Mouse (Mus musculus) embryonic facial prominence, embryonic 15.5 days (tissue): Measurements from ENCODE around the gene Prrc2a. TPM values are rescaled to one million over a fixed set of nuclear protein-coding genes. Genes with fewer than 3 reads are reported as not detected.
A peak's percentile ranks its signal among the peaks of the same experiment; 100 is the strongest.

ENCODE experiments used
- ATAC-seq: fragments of 200-750 bp; cut with Nextera tagmentation; 2 replicates; pipeline ENCODE4 v1.8.0; 2017; ENCODE audit warnings: low read depth, moderate TSS enrichment; ENCODE audit not compliant: insufficient number of reproducible peaks, low FRiP score, low TSS enrichment
- H3K27ac ChIP-seq: fragments of 300-500 bp; sonication (generic); replicated peaks from 2 replicates; pipeline ENCODE4 v1.5.1; 2015; ENCODE audit warnings: mild to moderate bottlenecking, inconsistent platforms
- H3K27me3 ChIP-seq: fragments of 300-500 bp; sonication (generic); 2 replicates; pipeline ENCODE4 v1.6.1; 2015; ENCODE audit warnings: inconsistent platforms
- H3K36me3 ChIP-seq: fragments of 300-500 bp; sonication (generic); 2 replicates; pipeline ENCODE4 v1.6.1; 2015; ENCODE audit warnings: mild to moderate bottlenecking, inconsistent platforms
- H3K4me1 ChIP-seq: fragments of 300-500 bp; sonication (generic); 2 replicates; pipeline ENCODE4 v1.6.1; 2015; ENCODE audit warnings: inconsistent platforms
- H3K4me2 ChIP-seq: fragments of 300-500 bp; sonication (generic); replicated peaks from 2 replicates; pipeline ENCODE4 v1.6.1; 2015; ENCODE audit warnings: mild to moderate bottlenecking, inconsistent platforms
- H3K4me3 ChIP-seq: fragments of 300-500 bp; sonication (generic); replicated peaks from 2 replicates; pipeline ENCODE4 v1.5.1; 2015; ENCODE audit warnings: mild to moderate bottlenecking, inconsistent platforms
- H3K9ac ChIP-seq: fragments of 300-500 bp; sonication (generic); 2 replicates; pipeline ENCODE4 v1.6.1; 2015; ENCODE audit warnings: inconsistent platforms
- H3K9me3 ChIP-seq: fragments of 300-500 bp; sonication (generic); replicated peaks from 2 replicates; pipeline ENCODE4 v1.6.1; 2016; ENCODE audit warnings: inconsistent platforms
- WGBS: fragments of 180-500 bp; shearing (Covaris S2); methylation state at CpG from one replicate; pipeline ENCODE4 v1.1.7; 2015; 5-methylcytosine and 5-hydroxymethylcytosine counted together
- polyA plus RNA-seq: library from polyadenylated mRNA; unstranded; fragments of >200 nt; fragmentation: Nextera tagmentation; extraction: Ambion mirVana; gene quantifications from 2 replicates; pipeline ENCODE4 v1.2.1, GENCODE M21; 2015

Prrc2a gene
- polyA plus RNA-seq, 1 experiment from 2014 or later, result 198 TPM

DNA sequence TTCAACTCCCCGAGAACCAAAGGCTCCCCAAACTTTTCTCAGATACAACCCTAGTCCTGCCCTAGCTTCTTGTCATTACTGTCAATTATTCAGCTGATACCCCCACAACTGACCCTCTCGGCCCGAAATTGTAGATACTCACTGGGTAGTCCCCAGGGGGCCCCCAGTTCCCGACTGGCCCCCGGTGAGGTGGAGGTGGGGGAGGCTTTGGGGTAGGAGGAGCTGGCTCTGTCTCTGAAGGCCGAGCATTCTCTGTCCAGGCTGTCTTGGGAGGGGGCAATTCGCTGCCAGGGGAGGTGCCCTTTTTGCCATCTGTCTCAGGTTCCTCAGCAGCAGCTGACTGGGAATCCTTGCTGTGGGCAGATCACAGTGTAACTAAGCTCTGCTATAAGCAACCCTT is 5.1 kb downstream of the Prrc2a start:
- H3K9ac ChIP-seq, result no peak overlapping the region

DNA sequence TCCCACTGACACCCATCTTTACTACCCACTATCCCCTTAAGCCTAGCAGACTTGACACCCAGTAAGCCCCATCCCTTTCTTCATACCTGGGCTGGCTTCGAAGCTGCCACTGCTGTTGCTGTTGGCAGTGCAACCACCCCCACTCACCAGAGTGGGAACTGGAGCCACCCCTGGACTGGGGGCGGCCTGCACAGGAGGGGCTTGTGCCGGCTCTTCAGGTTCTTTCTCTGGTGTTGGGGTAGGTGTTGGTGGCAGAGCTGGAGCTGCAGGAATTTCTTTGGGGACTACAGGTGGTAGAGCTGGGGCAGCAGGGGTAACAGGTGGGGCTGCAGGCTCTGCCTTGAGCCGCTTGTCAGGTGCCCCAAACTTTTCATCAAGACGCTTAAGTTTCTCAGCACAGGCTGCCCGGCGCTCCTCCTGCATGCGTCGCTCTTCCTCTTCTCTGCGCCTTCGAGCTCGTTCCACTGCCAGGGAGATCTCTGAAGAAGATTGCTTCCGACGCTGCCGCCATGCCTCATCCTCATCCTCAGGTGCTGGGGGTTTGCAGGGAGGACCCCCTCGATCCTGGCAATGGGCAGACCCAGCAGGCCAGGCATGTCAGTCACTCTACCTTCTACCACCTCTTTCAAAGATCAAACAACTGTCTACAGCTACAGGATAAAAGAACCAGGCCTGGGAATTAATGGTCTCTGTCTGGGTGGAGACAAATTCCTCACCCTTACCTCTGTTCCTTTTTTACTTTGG is 5.7 kb downstream of the Prrc2a start:
- H3K9ac ChIP-seq, result no peak overlapping the region
- H3K36me3 ChIP-seq, result peaks cover 84% of the 10 kb centered on the region
- ATAC-seq, result no peak
- H3K4me3 ChIP-seq, result no peak overlapping the region
- H3K4me1 ChIP-seq, result peaks cover 32% of the 10 kb centered on the region
- H3K27me3 ChIP-seq, result no peaks in the 10 kb centered on the region
- no peak overlapping the region for H3K4me2 ChIP-seq
- no peak overlapping the region for H3K27ac ChIP-seq
- no peaks in the 10 kb centered on the region for H3K9me3 ChIP-seq
- WGBS, result 90% methylated on average over 16 of the region's 16 CpGs

More for the DNA sequence above, 5.1 kb downstream of the Prrc2a start:
- no peak overlapping the region for H3K4me3 ChIP-seq
- H3K4me2 ChIP-seq, result no peak overlapping the region
- no peak overlapping the region for H3K27ac ChIP-seq
- peaks cover 78% of the 10 kb centered on the region for H3K36me3 ChIP-seq
- no peaks in the 10 kb centered on the region for H3K27me3 ChIP-seq
- no peaks in the 10 kb centered on the region for H3K9me3 ChIP-seq
- no peak for ATAC-seq
- 81% methylated on average over 7 of the region's 7 CpGs for WGBS
- peaks cover 28% of the 10 kb centered on the region for H3K4me1 ChIP-seq

DNA sequence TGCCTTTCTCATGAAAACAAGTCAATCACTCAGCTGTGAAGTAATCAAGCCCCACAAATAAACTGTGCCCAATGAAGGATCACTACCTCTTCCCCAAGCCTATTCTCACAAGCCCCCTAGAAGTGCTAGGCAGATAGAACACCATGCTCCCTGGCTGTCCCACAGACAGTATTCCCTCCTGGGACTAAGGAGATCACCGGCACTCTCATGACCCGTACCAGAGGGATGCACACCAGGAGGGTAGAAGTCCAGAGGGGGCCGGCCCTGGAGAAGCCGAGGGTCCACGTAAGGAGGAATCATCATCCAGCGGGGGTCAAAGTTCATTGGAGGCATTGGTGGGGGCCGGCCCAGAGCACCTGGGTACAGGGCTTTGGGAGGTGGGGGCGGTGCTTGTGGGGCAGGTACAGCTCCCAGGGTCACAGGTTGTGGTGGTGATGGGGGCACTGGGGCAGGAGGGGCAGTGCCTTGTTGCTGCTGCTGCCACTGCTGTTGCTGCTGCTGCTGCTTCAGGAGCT is 7.0 kb downstream of the Prrc2a start:
- no peak overlapping the region for H3K4me3 ChIP-seq
- H3K27ac ChIP-seq, result no peak overlapping the region
- H3K4me1 ChIP-seq, result peaks cover 24% of the 10 kb centered on the region
- H3K36me3 ChIP-seq, result peaks cover 97% of the 10 kb centered on the region
- no peak overlapping the region for H3K4me2 ChIP-seq
- no peak for ATAC-seq
- H3K27me3 ChIP-seq, result no peaks in the 10 kb centered on the region
- no peaks in the 10 kb centered on the region for H3K9me3 ChIP-seq
- H3K9ac ChIP-seq, result no peak overlapping the region
- 88% methylated on average over 8 of the region's 8 CpGs for WGBS

- no peak for ATAC-seq
- no peak overlapping the region for H3K27ac ChIP-seq
- no peak overlapping the region for H3K4me2 ChIP-seq
- H3K36me3 ChIP-seq, result peaks cover 100% of the 10 kb centered on the region
- WGBS, result 83% methylated on average over 8 of the region's 8 CpGs
- H3K9ac ChIP-seq, result no peak overlapping the region
- H3K9me3 ChIP-seq, result no peaks in the 10 kb centered on the region
- peaks cover 20% of the 10 kb centered on the region for H3K4me1 ChIP-seq
- H3K4me3 ChIP-seq, result no peak overlapping the region
- no peaks in the 10 kb centered on the region for H3K27me3 ChIP-seq
These were observed 7.4 kb downstream of the Prrc2a start for GRCm38 (mm10) chr17:35157254-35157653.

GRCm38 (mm10) chr17:35156461-35157200 is 8.1 kb downstream of the Prrc2a start:
- Histone ChIP-seq H3K27me3 (no peaks in the 10 kb centered on the region), H3K4me2 (no peak overlapping the region), H3K36me3 (peaks cover 100% of the 10 kb centered on the region), H3K9me3 (no peaks in the 10 kb centered on the region), H3K4me3 (no peak overlapping the region), H3K9ac (no peak overlapping the region), H3K27ac (no peak overlapping the region), H3K4me1 (peaks cover 14% of the 10 kb centered on the region)
- ATAC-seq, result no peak
- 81% methylated on average over 33 of the region's 33 CpGs for WGBS

DNA sequence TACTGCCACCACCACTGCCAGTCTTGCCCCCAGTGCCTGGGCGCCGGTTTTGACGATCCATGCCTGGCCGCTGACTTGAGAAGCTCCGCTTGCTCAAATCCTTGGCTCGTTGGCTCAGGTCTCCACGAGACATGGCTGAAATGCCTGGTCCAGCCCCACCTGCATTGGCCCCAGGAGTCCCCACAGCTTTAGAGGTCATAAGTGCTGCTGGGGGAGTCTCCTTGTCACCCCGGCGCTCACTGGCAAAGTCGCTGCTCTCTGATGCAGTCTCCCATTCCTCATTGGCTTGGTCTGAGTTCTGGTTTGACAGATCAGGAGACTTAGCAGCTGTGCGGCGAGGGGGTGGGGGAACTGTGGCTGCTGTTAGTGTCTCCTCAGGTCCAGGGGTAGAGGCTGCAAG is 9.2 kb downstream of the Prrc2a start:
- Histone ChIP-seq H3K36me3 (peaks cover 98% of the 10 kb centered on the region), H3K9me3 (no peaks in the 10 kb centered on the region), H3K27me3 (no peaks in the 10 kb centered on the region), H3K4me3 (no peak overlapping the region), H3K4me2 (no peak overlapping the region), H3K4me1 (peaks cover 6% of the 10 kb centered on the region), H3K9ac (no peak overlapping the region), H3K27ac (0 out of 2 replicates have a peak overlapping the region, but pooled peaks have one; percentile 9)
- 92% methylated on average over 12 of the region's 12 CpGs for WGBS
- no peak for ATAC-seq

GRCm38 (mm10) chr17:35154616-35155015 is 10.1 kb downstream of the Prrc2a start:
- no peaks in the 10 kb centered on the region for H3K27me3 ChIP-seq
- peak overlapping the region; percentile 35; the same call in 1 of the 2 replicates for H3K27ac ChIP-seq
- peaks cover 6% of the 10 kb centered on the region for H3K4me1 ChIP-seq
- no peak overlapping the region for H3K4me2 ChIP-seq
- no peaks in the 10 kb centered on the region for H3K9me3 ChIP-seq
- H3K9ac ChIP-seq, result no peak overlapping the region
- H3K4me3 ChIP-seq, result no peak overlapping the region
- WGBS, result 77% methylated on average over 7 of the region's 7 CpGs
- ATAC-seq, result no peak
- peaks cover 98% of the 10 kb centered on the region for H3K36me3 ChIP-seq

DNA sequence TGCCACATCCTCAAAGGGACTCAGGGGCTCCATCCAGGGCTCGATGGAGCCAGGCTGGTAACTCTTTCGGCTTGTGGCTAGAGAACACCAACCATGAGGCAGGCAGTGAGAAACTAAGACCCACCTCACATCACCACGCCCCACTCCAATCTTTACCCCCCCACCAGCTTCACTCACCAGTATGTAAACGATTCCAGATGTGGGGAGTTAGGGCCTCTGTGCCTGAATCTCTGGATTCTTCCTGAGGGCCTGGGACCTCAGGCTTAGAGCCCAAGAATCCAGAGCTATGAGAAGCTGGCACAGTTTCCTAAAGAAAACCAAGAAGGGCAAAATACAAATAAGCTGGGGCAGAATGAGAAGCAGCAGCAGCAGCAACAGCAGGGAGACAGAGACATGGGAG is 10.8 kb downstream of the Prrc2a start:
- WGBS, result 48% methylated on average over 4 of the region's 4 CpGs
- H3K9ac ChIP-seq, result no peak overlapping the region
- H3K27ac ChIP-seq, result peak overlapping the region; percentile 35; the same call in 1 of the 2 replicates
- H3K9me3 ChIP-seq, result no peaks in the 10 kb centered on the region
- H3K4me2 ChIP-seq, result no peak overlapping the region
- H3K27me3 ChIP-seq, result no peaks in the 10 kb centered on the region
- H3K36me3 ChIP-seq, result peaks cover 98% of the 10 kb centered on the region
- peaks cover 6% of the 10 kb centered on the region for H3K4me1 ChIP-seq
- no peak overlapping the region for H3K4me3 ChIP-seq
- ATAC-seq, result no peak

GRCm38 (mm10) chr17:35153077-35153476 is 11.6 kb downstream of the Prrc2a start:
- H3K4me2 ChIP-seq, result no peak overlapping the region
- no peaks in the 10 kb centered on the region for H3K9me3 ChIP-seq
- no peak overlapping the region for H3K4me3 ChIP-seq
- peaks cover 8% of the 10 kb centered on the region for H3K4me1 ChIP-seq
- no peak overlapping the region for H3K9ac ChIP-seq
- H3K36me3 ChIP-seq, result peaks cover 98% of the 10 kb centered on the region
- ATAC-seq, result no peak
- WGBS, result 90% methylated on average over 9 of the region's 9 CpGs
- H3K27ac ChIP-seq, result no peak overlapping the region
- H3K27me3 ChIP-seq, result no peaks in the 10 kb centered on the region

- Histone ChIP-seq H3K9ac (no peak overlapping the region), H3K4me2 (no peak overlapping the region), H3K4me3 (no peak overlapping the region), H3K27me3 (no peaks in the 10 kb centered on the region), H3K4me1 (peaks cover 8% of the 10 kb centered on the region), H3K9me3 (no peaks in the 10 kb centered on the region), H3K36me3 (peaks cover 97% of the 10 kb centered on the region), H3K27ac (no peak overlapping the region)
- ATAC-seq, result no peak
- WGBS, result 93% methylated on average over 4 of the region's 4 CpGs
These were observed 12.6 kb downstream of the Prrc2a start for GRCm38 (mm10) chr17:35152121-35152520.

DNA sequence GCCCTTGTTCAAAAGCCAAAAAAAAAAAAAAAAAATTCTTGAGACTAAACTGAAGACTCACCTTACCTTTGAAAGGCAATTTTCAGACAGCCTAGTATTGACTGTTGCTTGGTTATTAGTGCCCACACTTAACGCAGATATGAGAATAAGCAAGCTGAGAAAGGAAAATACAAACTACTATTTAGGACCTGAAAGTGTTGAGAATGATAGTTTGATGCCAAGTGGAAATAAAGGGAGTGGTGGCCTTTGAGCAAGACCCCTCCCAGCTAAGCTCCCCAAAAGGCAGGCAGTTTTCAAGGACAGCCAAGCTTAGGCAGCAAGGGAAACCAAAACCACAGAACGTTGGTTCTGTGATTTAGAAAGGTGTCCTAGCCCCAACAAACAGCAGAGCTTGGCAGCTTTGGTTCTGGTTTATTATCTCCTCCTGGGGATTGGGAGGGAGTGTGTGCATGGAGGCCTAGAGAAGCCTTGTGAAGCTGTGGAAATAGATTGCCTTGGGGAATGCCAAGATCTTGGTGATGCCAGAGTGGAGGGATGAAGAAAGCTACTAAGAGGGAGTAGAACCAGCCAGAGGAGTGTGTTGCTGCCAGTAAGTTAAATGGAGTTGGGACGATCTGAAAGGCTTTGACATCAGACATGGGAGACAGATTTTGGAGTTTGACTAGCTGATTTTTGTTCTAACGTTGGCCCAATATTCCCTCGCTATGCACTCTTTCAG is 16.6 kb downstream of the Prrc2a start:
- H3K9ac ChIP-seq, result no peak overlapping the region
- ATAC-seq, result no peak
- 55% methylated on average over 5 of the region's 5 CpGs for WGBS
- 0 out of 2 replicates have a peak, but pooled peaks cover 2% of the 10 kb centered on the region for H3K4me1 ChIP-seq
- H3K4me2 ChIP-seq, result no peak overlapping the region
- H3K4me3 ChIP-seq, result no peak overlapping the region
- peaks cover 97% of the 10 kb centered on the region for H3K36me3 ChIP-seq
- peak overlapping the region; percentile 40 for H3K27ac ChIP-seq
- H3K9me3 ChIP-seq, result no peaks in the 10 kb centered on the region
- H3K27me3 ChIP-seq, result no peaks in the 10 kb centered on the region
